11 mouse cellular contexts compared by ENCODE assay signal in the genomic region with DNA sequence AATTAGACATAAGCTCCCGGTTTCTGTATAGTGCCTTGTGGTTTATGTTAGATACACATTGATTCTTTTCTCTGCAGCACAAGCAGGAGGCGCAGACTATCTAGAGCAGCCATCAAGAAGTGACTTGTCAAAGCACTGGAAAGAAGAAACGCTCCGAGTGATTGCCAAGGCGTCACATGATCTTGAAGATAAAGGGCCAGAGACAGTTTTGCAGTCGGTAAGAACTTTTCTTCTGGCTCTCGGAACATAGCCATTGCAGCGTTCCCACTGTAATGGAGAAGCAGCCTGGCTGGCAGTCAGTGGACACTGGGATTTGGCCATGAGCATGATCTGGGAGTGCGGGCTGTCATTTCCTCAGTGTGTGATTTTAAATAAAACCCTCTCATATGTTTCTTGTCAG.
DNase-seq lines count a peak whose midpoint lies in the region; ATAC-seq and TF ChIP-seq lines count a peak whose summit lies in the region.
"Had no signal": no experiment of that assay in that cellular context is flagged by ENCODE, and none has a peak within 500 bp of the region (broad histone marks: within the 10 kb centered on the region; RNA-seq: fewer than 3 reads in every experiment).

No protein-coding gene starts in this region.

- H3K27ac ChIP-seq in hindbrain, postnatal 0 days = no peak overlapping the region
- H3K27ac ChIP-seq in hindbrain, embryonic 12.5 days = no peak overlapping the region
- no peak overlapping the region for H3K27ac ChIP-seq in lung, embryonic 15.5 days
- H3K27ac ChIP-seq: liver, embryonic 15.5 days had no signal

- peaks cover 5% of the 10 kb centered on the region; the same call in 1 of the 2 replicates for H3K36me3 ChIP-seq in hindbrain, postnatal 0 days (ENCODE audit: insufficient read depth, low read length)
- H3K36me3 ChIP-seq in hindbrain, embryonic 12.5 days = peaks cover 11% of the 10 kb centered on the region; the same call in 1 of the 2 replicates
- H3K36me3 ChIP-seq in lung, embryonic 15.5 days = peaks cover 9% of the 10 kb centered on the region; the same call in 1 of the 2 replicates

- H3K9ac ChIP-seq in hindbrain, postnatal 0 days (replicated peaks; ENCODE audit: low read length) = no peak overlapping the region
- H3K9ac ChIP-seq in hindbrain, embryonic 12.5 days = no peak overlapping the region
- no peak overlapping the region for H3K9ac ChIP-seq in lung, embryonic 15.5 days
- H3K9ac ChIP-seq: liver, embryonic 15.5 days had no signal

- no peaks in the 10 kb centered on the region for H3K4me1 ChIP-seq in hindbrain, postnatal 0 days (ENCODE audit: insufficient read depth, low read length)
- no peaks in the 10 kb centered on the region for H3K4me1 ChIP-seq in hindbrain, embryonic 12.5 days
- no peaks in the 10 kb centered on the region for H3K4me1 ChIP-seq in lung, embryonic 15.5 days
- H3K4me1 ChIP-seq: liver, embryonic 15.5 days had no signal

- TF ChIP-seq CTCF in hindbrain, postnatal 0 days (IDR thresholded peaks at IDR 0.05; ENCODE audit: low read depth) = no peak

- no peak overlapping the region for H3K4me3 ChIP-seq in hindbrain, postnatal 0 days (ENCODE audit: low read length)
- no peak overlapping the region for H3K4me3 ChIP-seq in hindbrain, embryonic 12.5 days
- H3K4me3 ChIP-seq in lung, embryonic 15.5 days = no peak overlapping the region
- H3K4me3 ChIP-seq: liver, embryonic 15.5 days had no signal

- DNase-seq in hindbrain, postnatal 0 days (ENCODE audit: low spot score) = peak; percentile 9
- peak; percentile 14 for DNase-seq in adipocyte (ENCODE audit: low spot score)
- peak; percentile 42 for DNase-seq in gastrocnemius, postnatal 10 days
- DNase-seq in spleen, adult 18-20 months = no peak
- DNase-seq in cerebellum, postnatal 4 days (ENCODE audit: low spot score in 2 of 2) = no peak

- no peaks in the 10 kb centered on the region for H3K9me3 ChIP-seq in hindbrain, postnatal 0 days (ENCODE audit: low read length)
- H3K9me3 ChIP-seq in hindbrain, embryonic 12.5 days (replicated peaks) = no peaks in the 10 kb centered on the region
- H3K9me3 ChIP-seq in lung, embryonic 15.5 days = no peaks in the 10 kb centered on the region
- H3K9me3 ChIP-seq: liver, embryonic 15.5 days had no signal

- 81% methylated on average over 9 of the region's 9 CpGs for WGBS in hindbrain, postnatal 0 days
- 91% methylated on average over 9 of the region's 9 CpGs for WGBS in hindbrain, embryonic 12.5 days
- 52% methylated on average over 9 of the region's 9 CpGs for WGBS in lung, embryonic 15.5 days

- no peak overlapping the region for H3K4me2 ChIP-seq in hindbrain, postnatal 0 days (ENCODE audit: low read depth, low read length)
- no peak overlapping the region for H3K4me2 ChIP-seq in hindbrain, embryonic 12.5 days (replicated peaks)
- no peak overlapping the region for H3K4me2 ChIP-seq in lung, embryonic 15.5 days
- H3K4me2 ChIP-seq: liver, embryonic 15.5 days had no signal

- no peak for ATAC-seq in hindbrain, postnatal 0 days
- ATAC-seq in hindbrain, embryonic 12.5 days (ENCODE audit: low FRiP score) = no peak
- ATAC-seq in lung, embryonic 15.5 days (ENCODE audit: borderline replicate concordance, extremely low read depth, low FRiP score, low TSS enrichment) = peak; percentile 89
- no peak for ATAC-seq in activated CD4-positive, CD25-positive, alpha-beta regulatory T cell, adult 4 months
- ATAC-seq: inflammation-experienced regulatory T-cells, adult 6 months had no signal

- no peaks in the 10 kb centered on the region for H3K27me3 ChIP-seq in hindbrain, postnatal 0 days (ENCODE audit: insufficient read depth, low read length)
- no peaks in the 10 kb centered on the region for H3K27me3 ChIP-seq in hindbrain, embryonic 12.5 days
- no peaks in the 10 kb centered on the region for H3K27me3 ChIP-seq in lung, embryonic 15.5 days
- H3K27me3 ChIP-seq: CH12.LX; liver, embryonic 15.5 days had no signal

Comparison
In these comparisons a context has a peak if more than half of its experiments do, and no peak if none do; other contexts are left out.
1. DNase-seq: peak in hindbrain, postnatal 0 days (single experiment), adipocyte (single experiment) and gastrocnemius, postnatal 10 days (single experiment); none in spleen, adult 18-20 months (0 of 2) and cerebellum, postnatal 4 days (0 of 2).